Mouse (Mus musculus): Measurements from ENCODE around the gene Galntl6.

The Galntl6 gene

GRCm38 (mm10) chr8:57972832-57973231 lies 939.6 kb downstream of the Galntl6 start:
- DNase-seq (ENCODE audit: extremely low read depth, low read depth, low spot score), result no peak

- no peak for DNase-seq (ENCODE audit: extremely low read depth, low read depth, low spot score)
Measured at GRCm38 (mm10) chr8:57966676-57967075, 945.8 kb downstream of the Galntl6 start.

- no peak for DNase-seq (ENCODE audit: extremely low read depth, low read depth, low spot score)
Measured at GRCm38 (mm10) chr8:57965508-57965907, 946.9 kb downstream of the Galntl6 start.

- no peak for DNase-seq (ENCODE audit: extremely low read depth, low read depth, low spot score)
Measured at GRCm38 (mm10) chr8:57962286-57963110, 949.9 kb downstream of the Galntl6 start.

- no peak for DNase-seq (ENCODE audit: extremely low read depth, low read depth, low spot score)
Measured at GRCm38 (mm10) chr8:57959136-57959535, 953.3 kb downstream of the Galntl6 start.

- no peak for DNase-seq (ENCODE audit: extremely low read depth, low read depth, low spot score)
Measured at GRCm38 (mm10) chr8:57958121-57958901, 954.1 kb downstream of the Galntl6 start.

GRCm38 (mm10) chr8:57955501-57955900 lies 956.9 kb downstream of the Galntl6 start:
- no peak for DNase-seq (ENCODE audit: extremely low read depth, low read depth, low spot score)

GRCm38 (mm10) chr8:57941113-57941512 lies 971.3 kb downstream of the Galntl6 start:
- no peak for DNase-seq (ENCODE audit: extremely low read depth, low read depth, low spot score)

GRCm38 (mm10) chr8:57939856-57940420 lies 972.5 kb downstream of the Galntl6 start:
- no peak for DNase-seq (ENCODE audit: extremely low read depth, low read depth, low spot score)

- DNase-seq (ENCODE audit: extremely low read depth, low read depth, low spot score), result no peak
Measured at GRCm38 (mm10) chr8:57939177-57939855, 973.1 kb downstream of the Galntl6 start.

- DNase-seq (ENCODE audit: extremely low read depth, low read depth, low spot score), result no peak
Measured at GRCm38 (mm10) chr8:57927074-57927473, 985.4 kb downstream of the Galntl6 start.

GRCm38 (mm10) chr8:57923556-57923955 lies 988.9 kb downstream of the Galntl6 start:
- DNase-seq (ENCODE audit: extremely low read depth, low read depth, low spot score), result no peak

GRCm38 (mm10) chr8:57923130-57923529 lies 989.3 kb downstream of the Galntl6 start:
- DNase-seq (ENCODE audit: extremely low read depth, low read depth, low spot score), result no peak

GRCm38 (mm10) chr8:57922214-57923070 lies 990.0 kb downstream of the Galntl6 start:
- DNase-seq (ENCODE audit: extremely low read depth, low read depth, low spot score), result no peak

- no peak for DNase-seq (ENCODE audit: extremely low read depth, low read depth, low spot score)
Measured at GRCm38 (mm10) chr8:57920326-57920903, 992.0 kb downstream of the Galntl6 start.

- DNase-seq (ENCODE audit: extremely low read depth, low read depth, low spot score), result no peak
Measured at GRCm38 (mm10) chr8:57918720-57919640, 993.5 kb downstream of the Galntl6 start.

GRCm38 (mm10) chr8:57893360-57893759 lies 1019.1 kb downstream of the Galntl6 start:
- no peak for DNase-seq (ENCODE audit: extremely low read depth, low read depth, low spot score)

GRCm38 (mm10) chr8:57892115-57892514 lies 1020.3 kb downstream of the Galntl6 start:
- no peak for DNase-seq (ENCODE audit: extremely low read depth, low read depth, low spot score)

GRCm38 (mm10) chr8:57890159-57890558 lies 1022.3 kb downstream of the Galntl6 start:
- DNase-seq (ENCODE audit: extremely low read depth, low read depth, low spot score), result no peak
